Mouse (Mus musculus): Measurements from ENCODE around the gene Tmem132a.
A peak's percentile ranks its signal among the peaks of the same experiment; 100 is the strongest.

Tmem132a gene

GRCm38 (mm10) chr19:10869886-10870527, at the start of gene Tmem132a:
Gene Tmem132a, minus strand, starts transcription at chr19:10869940.
- DNase-seq (ENCODE audit: low spot score in 2 of 2), result no peak

- no peak for DNase-seq (ENCODE audit: low spot score in 2 of 2)
These were observed 48.7 kb upstream of the Tmem132a start for GRCm38 (mm10) chr19:10918321-10918991.

GRCm38 (mm10) chr19:10916506-10916905, 46.8 kb upstream of the Tmem132a start:
- DNase-seq (ENCODE audit: low spot score in 2 of 2), result no peak

GRCm38 (mm10) chr19:10914870-10915269, 45.1 kb upstream of the Tmem132a start:
- DNase-seq (ENCODE audit: low spot score in 2 of 2), result no peak

GRCm38 (mm10) chr19:10914291-10914690, 44.6 kb upstream of the Tmem132a start:
- no peak for DNase-seq (ENCODE audit: low spot score in 2 of 2)

- DNase-seq (ENCODE audit: low spot score in 2 of 2), result no peak
These were observed 39.5 kb upstream of the Tmem132a start for GRCm38 (mm10) chr19:10909087-10909721.

- peak in 1 of 2 experiments; percentile 56 for DNase-seq (ENCODE audit: low spot score in 2 of 2)
These were observed 38.2 kb upstream of the Tmem132a start for GRCm38 (mm10) chr19:10907891-10908290.

- no peak for DNase-seq (ENCODE audit: low spot score in 2 of 2)
These were observed 35.9 kb upstream of the Tmem132a start for GRCm38 (mm10) chr19:10905728-10906000.

- peak; percentile 43 to 67 for DNase-seq (ENCODE audit: low spot score in 2 of 2)
These were observed 35.4 kb upstream of the Tmem132a start for GRCm38 (mm10) chr19:10904927-10905727.

- DNase-seq (ENCODE audit: low spot score in 2 of 2), result no peak
These were observed 34.8 kb upstream of the Tmem132a start for GRCm38 (mm10) chr19:10904512-10904911.

GRCm38 (mm10) chr19:10901046-10901445, 31.3 kb upstream of the Tmem132a start:
- DNase-seq (ENCODE audit: low spot score in 2 of 2), result no peak

- no peak for DNase-seq (ENCODE audit: low spot score in 2 of 2)
These were observed 30.6 kb upstream of the Tmem132a start for GRCm38 (mm10) chr19:10900315-10900714.

- no peak for DNase-seq (ENCODE audit: low spot score in 2 of 2)
These were observed 27.8 kb upstream of the Tmem132a start for GRCm38 (mm10) chr19:10897491-10897890.

GRCm38 (mm10) chr19:10896849-10897248, 27.1 kb upstream of the Tmem132a start:
- DNase-seq (ENCODE audit: low spot score in 2 of 2), result no peak

- no peak for DNase-seq (ENCODE audit: low spot score in 2 of 2)
These were observed 26.0 kb upstream of the Tmem132a start for GRCm38 (mm10) chr19:10895708-10896107.

GRCm38 (mm10) chr19:10895016-10895528, 25.3 kb upstream of the Tmem132a start, which contains the start of gene Prpf19:
Gene Prpf19, plus strand, starts transcription at chr19:10895231.
- peak; percentile 95 to 99 for DNase-seq (ENCODE audit: low spot score in 2 of 2)

GRCm38 (mm10) chr19:10892201-10892600, 22.5 kb upstream of the Tmem132a start:
- DNase-seq (ENCODE audit: low spot score in 2 of 2), result no peak

GRCm38 (mm10) chr19:10881426-10882154, 11.8 kb upstream of the Tmem132a start, which contains the start of gene Tmem109:
Gene Tmem109, minus strand, starts transcription at chr19:10882001.
- DNase-seq (ENCODE audit: low spot score in 2 of 2), result peak; percentile 89 to 93

GRCm38 (mm10) chr19:10880975-10881425, 11.3 kb upstream of the Tmem132a start:
- DNase-seq (ENCODE audit: low spot score in 2 of 2), result no peak

- no peak for DNase-seq (ENCODE audit: low spot score in 2 of 2)
These were observed 10.6 kb upstream of the Tmem132a start for GRCm38 (mm10) chr19:10880085-10880974.

Measured in frontal cortex, postnatal 10 days (tissue).